Mouse (Mus musculus): ENCODE measurements around the gene Cdkal1.

Cdkal1 gene

DNA sequence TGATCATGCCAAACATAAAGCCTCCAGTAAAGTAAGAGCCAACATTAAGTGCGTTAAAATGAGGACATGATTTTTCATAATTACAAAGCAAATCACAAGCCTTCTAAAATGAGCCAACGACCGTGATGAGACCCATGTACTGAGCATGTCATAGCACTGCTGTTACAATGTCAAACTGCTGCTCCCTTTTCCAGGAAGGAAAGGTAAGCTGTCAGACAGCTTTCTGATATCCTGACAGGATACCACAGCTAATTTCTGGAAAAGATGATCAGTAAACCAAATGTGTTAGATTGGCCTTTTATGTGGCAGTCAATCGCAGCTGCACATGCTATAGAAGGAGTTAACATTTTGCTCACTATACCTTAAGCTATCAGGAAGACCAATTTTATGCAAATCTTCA is 44.7 kb downstream of the Cdkal1 start:
- DNase-seq (ENCODE audit: low read depth, low spot score) = no peak

GRCm38 (mm10) chr13:29808383-29808782 is 47.1 kb downstream of the Cdkal1 start:
- DNase-seq (ENCODE audit: low read depth, low spot score) = no peak

DNA sequence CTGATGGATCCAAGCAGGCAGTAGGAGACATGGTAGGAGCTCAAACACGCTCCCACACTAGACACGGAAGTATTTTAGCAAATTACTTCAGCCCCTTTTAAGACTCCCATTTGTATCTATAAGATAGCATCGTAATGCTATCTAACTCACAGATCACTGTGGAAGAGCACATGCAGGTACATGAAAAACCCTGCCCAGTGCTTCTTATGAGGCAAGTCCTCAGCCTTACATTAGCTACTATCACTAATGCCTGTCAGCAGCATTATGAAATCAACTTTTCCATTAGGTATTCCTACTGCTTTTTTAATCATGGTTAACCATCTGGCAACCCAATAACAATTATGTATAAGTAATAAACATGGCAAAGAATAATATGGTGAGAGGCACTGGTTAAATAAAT is 47.5 kb downstream of the Cdkal1 start:
- DNase-seq (ENCODE audit: low read depth, low spot score) = no peak

- DNase-seq (ENCODE audit: low read depth, low spot score) = no peak
Measured at GRCm38 (mm10) chr13:29806871-29807270, 48.6 kb downstream of the Cdkal1 start.

DNA sequence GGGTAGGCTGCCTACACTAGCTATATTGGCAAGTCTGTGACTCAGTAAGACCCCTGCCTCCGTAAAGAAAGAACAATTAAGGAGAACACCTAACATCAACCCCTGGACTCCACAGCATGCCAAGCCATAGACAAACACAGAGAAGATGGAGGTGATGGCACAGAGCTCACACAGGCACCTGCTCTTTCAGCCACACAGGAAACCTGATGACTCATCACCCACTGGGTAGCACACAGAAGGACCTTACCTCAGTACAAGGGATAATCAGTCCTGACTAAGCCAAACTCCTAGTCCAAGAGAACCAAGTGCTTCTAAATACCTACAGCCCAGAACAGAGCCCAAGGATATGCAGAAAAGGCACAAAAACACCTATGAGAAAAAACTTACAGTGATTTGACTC is 50.2 kb downstream of the Cdkal1 start:
- no peak for DNase-seq (ENCODE audit: low read depth, low spot score)

- DNase-seq (ENCODE audit: low read depth, low spot score) = no peak
Measured at GRCm38 (mm10) chr13:29804034-29804433, 51.4 kb downstream of the Cdkal1 start.

DNA sequence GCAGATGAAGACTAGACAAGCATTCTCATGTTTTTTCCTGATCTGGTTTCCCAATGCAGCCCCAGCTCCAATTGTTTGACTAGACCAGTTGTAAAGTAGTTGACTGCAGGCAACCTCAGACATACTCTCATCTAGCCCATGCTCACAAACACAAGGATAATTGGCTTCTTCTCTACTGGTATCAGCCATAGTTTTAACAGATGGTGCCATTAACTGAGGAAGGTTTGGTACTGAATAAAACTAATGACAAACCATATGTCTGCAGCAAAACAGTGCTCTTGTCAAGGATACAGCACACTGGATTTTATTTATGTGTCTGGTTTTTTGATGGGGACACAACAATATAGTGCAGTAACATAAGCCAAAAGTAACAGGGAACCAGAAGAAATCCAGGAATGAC is 52.8 kb downstream of the Cdkal1 start:
- no peak for DNase-seq (ENCODE audit: low read depth, low spot score)

DNA sequence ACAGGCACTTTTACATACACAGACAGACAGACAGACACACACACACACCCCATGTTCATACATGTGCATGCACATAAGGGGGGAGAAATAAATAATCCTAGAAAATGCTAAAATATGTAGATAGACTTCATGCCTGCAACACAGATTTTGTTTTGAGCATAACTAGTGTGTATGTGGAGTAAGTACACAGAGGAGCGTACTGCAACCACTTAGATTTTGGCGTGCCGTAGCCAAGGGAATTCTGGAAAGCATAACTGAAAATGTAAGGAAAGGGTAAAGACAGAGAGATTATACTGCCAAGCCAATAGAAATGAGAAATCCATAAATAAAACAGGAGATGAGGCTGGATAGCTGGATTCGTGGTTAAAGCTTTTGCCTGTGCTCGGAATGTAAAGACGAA is 55.4 kb downstream of the Cdkal1 start:
- DNase-seq (ENCODE audit: low read depth, low spot score) = no peak

DNA sequence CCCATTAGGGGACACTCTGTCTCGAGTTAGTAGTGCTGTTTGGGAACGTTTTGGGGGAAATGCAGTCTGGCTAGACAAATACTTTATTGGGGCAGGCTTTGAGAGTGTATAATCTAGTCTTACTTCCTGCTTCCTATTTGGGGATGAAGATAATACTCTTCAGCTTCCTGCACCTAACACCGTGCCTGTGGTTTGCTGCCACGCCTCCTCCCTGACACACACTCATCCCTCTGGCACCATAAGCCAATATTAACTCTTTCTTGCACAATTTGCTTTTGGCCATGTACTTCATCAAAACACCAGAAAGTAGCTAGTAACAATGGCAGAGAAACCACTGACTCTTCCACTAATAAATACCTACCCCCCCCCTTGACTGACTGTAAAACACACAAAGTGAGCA is 63.4 kb downstream of the Cdkal1 start:
- DNase-seq (ENCODE audit: low read depth, low spot score) = no peak

- DNase-seq (ENCODE audit: low read depth, low spot score) = no peak
Measured at GRCm38 (mm10) chr13:29791439-29791838, 64.0 kb downstream of the Cdkal1 start.

DNA sequence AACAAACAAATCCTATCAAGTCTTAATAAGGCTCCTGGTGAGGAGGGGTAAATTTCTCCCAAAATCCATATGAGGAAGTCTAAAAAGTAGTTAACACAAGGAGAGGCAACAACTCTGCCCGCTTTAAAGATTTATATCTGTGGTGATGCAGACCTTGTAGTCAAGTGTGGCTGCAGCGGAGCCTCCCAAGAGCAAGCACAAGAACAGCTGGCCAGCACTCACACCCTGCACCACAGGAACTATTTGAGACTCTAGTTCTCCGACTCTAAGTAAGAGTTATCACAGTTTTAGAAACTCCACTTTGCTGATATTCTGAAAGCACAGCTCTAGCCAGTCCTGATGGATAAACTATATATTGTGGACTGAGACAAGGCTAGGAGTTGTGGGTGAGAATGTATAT is 68.5 kb downstream of the Cdkal1 start:
- no peak for DNase-seq (ENCODE audit: low read depth, low spot score)

GRCm38 (mm10) chr13:29784894-29785293 is 70.6 kb downstream of the Cdkal1 start:
- DNase-seq (ENCODE audit: low read depth, low spot score) = no peak

- DNase-seq (ENCODE audit: low read depth, low spot score) = no peak
Measured at GRCm38 (mm10) chr13:29781332-29781731, 74.1 kb downstream of the Cdkal1 start.

DNA sequence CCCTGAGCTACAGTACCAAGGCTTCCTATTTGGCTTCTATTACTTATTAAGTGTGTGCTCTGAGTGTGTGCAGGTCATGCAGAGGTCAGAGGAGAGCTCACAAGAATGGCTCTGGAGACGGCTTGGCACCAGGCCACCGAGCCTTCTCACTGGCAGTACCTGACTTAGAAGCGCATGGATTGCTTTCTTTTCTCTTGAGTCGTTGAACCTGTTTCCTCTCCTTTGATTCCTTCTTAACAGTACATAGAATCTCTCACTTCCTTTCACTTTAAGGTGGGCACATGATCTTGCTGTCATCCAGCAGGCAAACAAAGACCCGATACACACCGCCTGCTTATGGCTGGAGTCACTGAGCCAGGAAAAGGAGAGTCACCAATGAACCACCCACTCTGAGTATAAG is 74.8 kb downstream of the Cdkal1 start:
- DNase-seq (ENCODE audit: low read depth, low spot score) = no peak

GRCm38 (mm10) chr13:29779519-29779918 is 76.0 kb downstream of the Cdkal1 start:
- DNase-seq (ENCODE audit: low read depth, low spot score) = no peak

GRCm38 (mm10) chr13:29779116-29779515 is 76.4 kb downstream of the Cdkal1 start:
- no peak for DNase-seq (ENCODE audit: low read depth, low spot score)

- no peak for DNase-seq (ENCODE audit: low read depth, low spot score)
Measured at GRCm38 (mm10) chr13:29778124-29778523, 77.3 kb downstream of the Cdkal1 start.

GRCm38 (mm10) chr13:29777225-29777624 is 78.2 kb downstream of the Cdkal1 start:
- no peak for DNase-seq (ENCODE audit: low read depth, low spot score)

- no peak for DNase-seq (ENCODE audit: low read depth, low spot score)
Measured at GRCm38 (mm10) chr13:29775603-29776230, 79.8 kb downstream of the Cdkal1 start.

DNA sequence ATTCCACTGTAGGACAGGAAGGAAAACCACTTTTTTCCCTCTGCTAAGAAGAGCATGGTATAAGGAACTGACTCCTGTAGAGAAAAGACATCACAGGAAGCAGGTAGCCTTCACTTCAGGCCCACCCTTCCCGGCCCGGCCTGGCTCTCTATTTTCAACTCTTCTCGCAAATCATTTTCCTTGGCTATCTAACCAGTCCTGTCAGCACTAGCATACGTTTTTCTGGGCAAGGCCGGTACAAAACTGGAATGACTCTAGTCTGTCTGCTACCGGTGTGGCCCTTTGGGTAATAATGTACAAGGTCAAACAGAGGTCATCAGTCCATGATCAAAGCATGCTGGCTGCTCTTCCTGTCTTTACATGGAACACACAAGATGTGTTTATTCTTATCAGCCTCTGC is 81.9 kb downstream of the Cdkal1 start:
- no peak for DNase-seq (ENCODE audit: low read depth, low spot score)

DNA sequence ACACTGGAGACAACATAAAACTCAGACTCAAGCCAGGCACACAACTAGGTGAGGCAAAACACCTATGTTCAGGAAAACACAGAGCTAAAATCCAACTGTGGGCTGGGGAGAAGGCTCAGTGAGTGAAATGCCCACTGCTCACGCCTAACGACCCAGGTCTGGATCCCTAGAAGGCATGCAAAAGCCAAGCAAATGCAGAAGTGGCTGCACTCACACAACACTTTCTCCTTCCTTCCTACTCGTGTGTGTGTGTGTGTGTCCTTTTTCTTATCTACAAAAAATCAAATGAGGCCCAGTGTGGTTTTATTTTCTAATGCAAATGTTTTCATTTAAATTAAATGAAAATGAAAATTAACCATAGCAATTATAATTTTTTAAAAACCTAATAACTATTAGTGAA is 82.5 kb downstream of the Cdkal1 start:
- no peak for DNase-seq (ENCODE audit: low read depth, low spot score)

GRCm38 (mm10) chr13:29769647-29770436 is 85.6 kb downstream of the Cdkal1 start:
- no peak for DNase-seq (ENCODE audit: low read depth, low spot score)

GRCm38 (mm10) chr13:29768104-29768503 is 87.4 kb downstream of the Cdkal1 start:
- no peak for DNase-seq (ENCODE audit: low read depth, low spot score)

All from forelimb bud, embryonic 11.5 days (tissue).